Mouse (Mus musculus): ENCODE measurements at regions not wholly inside any gene's neighbourhood (a gene's known extent, or its start where the extent isn't known, plus 50 kb on each side); places are given as distances from the start of the nearest gene placed in this dataset.

GRCm38 (mm10) chr2:48223084-48223799, 590.7 kb upstream of the Acvr2a start:
- no peak for DNase-seq (ENCODE audit: extremely low spot score, low spot score)

GRCm38 (mm10) chr2:48250174-48250573, 563.7 kb upstream of the Acvr2a start:
- DNase-seq (ENCODE audit: extremely low spot score, low spot score), result no peak

- no peak for DNase-seq (ENCODE audit: extremely low spot score, low spot score)
Observed at GRCm38 (mm10) chr2:48260299-48260698, 553.6 kb upstream of the Acvr2a start.

All from neural tube, embryonic 10.5 days (tissue).